ENCODE assay signal across 9 mouse cellular contexts in the genomic region with DNA sequence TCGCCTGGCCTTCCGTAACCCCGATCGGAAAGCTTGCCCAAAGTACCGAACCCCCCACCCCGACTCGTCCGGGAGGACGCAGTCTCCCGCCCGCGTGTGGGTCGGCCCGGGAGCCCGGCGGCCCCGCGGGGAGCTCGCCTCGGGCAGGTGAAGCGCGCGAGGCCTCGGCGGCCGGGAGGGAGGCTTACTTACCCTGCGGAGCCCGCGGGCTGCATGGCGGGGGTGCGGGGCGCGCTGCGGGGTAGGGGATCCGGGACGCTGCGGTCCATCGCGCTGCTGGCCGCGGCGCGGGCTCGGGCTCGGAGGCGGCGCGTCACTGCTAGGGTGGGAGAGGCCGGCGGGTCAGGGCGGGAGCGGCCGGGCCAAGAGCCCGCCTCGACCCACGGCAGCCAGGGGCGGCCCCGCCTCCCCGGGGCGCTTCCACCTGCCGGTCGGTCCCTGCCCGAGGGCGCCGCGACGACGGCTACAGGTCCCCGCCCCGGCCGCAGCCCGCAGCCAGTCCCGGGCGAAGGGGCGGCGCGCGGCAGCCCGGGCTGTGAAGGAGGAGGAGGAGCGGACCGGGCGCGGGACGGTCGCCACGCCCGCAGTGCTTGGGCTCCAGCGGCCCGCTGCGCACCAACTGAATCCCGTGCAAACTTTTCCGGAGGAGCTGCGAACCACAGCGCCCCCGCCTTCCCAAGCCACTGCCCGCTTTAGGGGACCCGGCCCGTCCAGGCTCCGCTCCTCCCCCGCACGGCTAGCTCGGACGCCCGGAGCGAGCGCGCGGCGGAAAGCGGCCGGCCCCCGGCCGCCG. TPM values are rescaled to one million over a fixed set of nuclear protein-coding genes. Genes with fewer than 3 reads are reported as not detected.
A peak's percentile ranks its signal among the peaks of the same experiment; 100 is the strongest.
DNase-seq lines count a peak whose midpoint lies in the region; ATAC-seq and TF ChIP-seq lines count a peak whose summit lies in the region.
"Had no signal": no experiment of that assay in that cellular context is flagged by ENCODE, and none has a peak within 500 bp of the region (broad histone marks: within the 10 kb centered on the region; RNA-seq: fewer than 3 reads in every experiment).

No protein-coding gene starts in this region.

- peak; percentile 82 for DNase-seq in 3T3-L1 (ENCODE audit: low read depth, low spot score)
- peak; percentile 69 for DNase-seq in forebrain, embryonic 10.5 days (ENCODE audit: extremely low spot score, low spot score)
- peak; percentile 91 for DNase-seq in kidney, postnatal 10 days
- peak; percentile 24 to 30 (median 26) for DNase-seq in liver, embryonic 14.5 days (ENCODE audit: low read depth in 3 of 3, low spot score in 3 of 3)
- DNase-seq in neural tube, embryonic 10.5 days (ENCODE audit: extremely low spot score, low spot score): peak; percentile 77

- peak overlapping the region; percentile 82 for H3K9ac ChIP-seq in heart, embryonic 15.5 days
- peak overlapping the region; percentile 18 for H3K9ac ChIP-seq in liver, embryonic 14.5 days (replicated peaks)
- peak overlapping the region; percentile 82 for H3K9ac ChIP-seq in stomach, embryonic 15.5 days

- peak overlapping the region; percentile 81 for H3K27ac ChIP-seq in bone marrow, adult 2 months (ENCODE audit: control insufficient read depth, insufficient read depth, low read depth, low read length, poor library complexity)
- peak overlapping the region; percentile 91 for H3K27ac ChIP-seq in forebrain, embryonic 10.5 days
- peak overlapping the region; percentile 96 for H3K27ac ChIP-seq in heart, embryonic 15.5 days
- H3K27ac ChIP-seq in liver, embryonic 14.5 days: no peak overlapping the region
- H3K27ac ChIP-seq in stomach, embryonic 15.5 days: peak overlapping the region; percentile 96

- H3K4me3 ChIP-seq in bone marrow, adult 2 months (replicated peaks; ENCODE audit: control insufficient read depth, low read depth, low read length): peak overlapping the region; percentile 67
- H3K4me3 ChIP-seq in forebrain, embryonic 10.5 days: peak overlapping the region; percentile 82
- H3K4me3 ChIP-seq in heart, embryonic 15.5 days: peak overlapping the region; percentile 78
- H3K4me3 ChIP-seq in liver, embryonic 14.5 days (ENCODE audit: insufficient read depth in 1 of 2, low read depth in 2 of 2, low read length in 2 of 2): peak overlapping the region; percentile 48 to 57
- peak overlapping the region; percentile 74 for H3K4me3 ChIP-seq in stomach, embryonic 15.5 days (replicated peaks)

- no peak for TF ChIP-seq CTCF in bone marrow, adult 2 months (IDR thresholded peaks at IDR 0.05; ENCODE audit: control insufficient read depth, insufficient read depth, low read length)
- TF ChIP-seq CTCF in liver, embryonic 14.5 days (IDR thresholded peaks at IDR 0.05; ENCODE audit: low read depth): no peak

- TF ChIP-seq EP300 in liver, embryonic 14.5 days (IDR thresholded peaks at IDR 0.05; ENCODE audit: low read depth): no peak

- no peaks in the 10 kb centered on the region for H3K36me3 ChIP-seq in forebrain, embryonic 10.5 days (replicated peaks)
- no peaks in the 10 kb centered on the region for H3K36me3 ChIP-seq in heart, embryonic 15.5 days
- no peaks in the 10 kb centered on the region for H3K36me3 ChIP-seq in liver, embryonic 14.5 days (replicated peaks; ENCODE audit: control insufficient read depth, insufficient read depth, low read depth)
- no peaks in the 10 kb centered on the region for H3K36me3 ChIP-seq in stomach, embryonic 15.5 days
- H3K36me3 ChIP-seq: G1E had no signal

- TF ChIP-seq POLR2A in bone marrow, adult 2 months (IDR thresholded peaks at IDR 0.05; ENCODE audit: borderline replicate concordance, control insufficient read depth, low read depth, low read length): no peak

- peaks cover 50% of the 10 kb centered on the region for H3K27me3 ChIP-seq in forebrain, embryonic 10.5 days (ENCODE audit: poor library complexity, severe bottlenecking)
- no peaks in the 10 kb centered on the region for H3K27me3 ChIP-seq in heart, embryonic 15.5 days
- peaks cover 23% of the 10 kb centered on the region for H3K27me3 ChIP-seq in liver, embryonic 14.5 days (ENCODE audit: control insufficient read depth, insufficient read depth, low read length)
- no peaks in the 10 kb centered on the region for H3K27me3 ChIP-seq in stomach, embryonic 15.5 days (replicated peaks)

- no peaks in the 10 kb centered on the region for H3K4me1 ChIP-seq in bone marrow, adult 2 months (ENCODE audit: control insufficient read depth, insufficient read depth, low read length)
- peaks cover 41% of the 10 kb centered on the region for H3K4me1 ChIP-seq in forebrain, embryonic 10.5 days
- peaks cover 4% of the 10 kb centered on the region; the same call in 1 of the 2 replicates for H3K4me1 ChIP-seq in heart, embryonic 15.5 days (replicated peaks)
- H3K4me1 ChIP-seq in liver, embryonic 14.5 days (replicated peaks; ENCODE audit: control insufficient read depth in 2 of 2, insufficient read depth in 2 of 2, low read length in 1 of 2): no peaks in the 10 kb centered on the region
- H3K4me1 ChIP-seq in stomach, embryonic 15.5 days: peaks cover 12% of the 10 kb centered on the region; the same call in 1 of the 2 replicates

- ATAC-seq in heart, embryonic 15.5 days (replicated peaks; ENCODE audit: insufficient number of reproducible peaks, insufficient read depth, low FRiP score, low read depth): peak; percentile 92
- ATAC-seq in liver, embryonic 14.5 days (ENCODE audit: insufficient read depth): peak; percentile 83
- ATAC-seq in stomach, embryonic 15.5 days (ENCODE audit: insufficient read depth, low FRiP score, low read depth): peak; percentile 92

- WGBS in bone marrow, adult 2 months: under 1% methylated on average over 114 of the region's 114 CpGs
- under 1% methylated on average over 109 of the region's 114 CpGs for WGBS in forebrain, embryonic 10.5 days
- WGBS in heart, embryonic 15.5 days: under 1% methylated on average over 102 of the region's 114 CpGs
- WGBS in liver, embryonic 14.5 days (ENCODE audit: insufficient replicate concordance): 1% methylated on average over 92 of the region's 114 CpGs
- WGBS in stomach, embryonic 15.5 days: under 1% methylated on average over 103 of the region's 114 CpGs

- peak overlapping the region; percentile 88 for H3K4me2 ChIP-seq in heart, embryonic 15.5 days
- peak overlapping the region; percentile 51 for H3K4me2 ChIP-seq in liver, embryonic 14.5 days (ENCODE audit: low read depth)
- peak overlapping the region; percentile 90 for H3K4me2 ChIP-seq in stomach, embryonic 15.5 days

- H3K9me3 ChIP-seq in forebrain, embryonic 10.5 days: no peaks in the 10 kb centered on the region
- H3K9me3 ChIP-seq in heart, embryonic 15.5 days (replicated peaks): no peaks in the 10 kb centered on the region
- no peaks in the 10 kb centered on the region for H3K9me3 ChIP-seq in liver, embryonic 14.5 days (ENCODE audit: control insufficient read depth, low read length)
- no peaks in the 10 kb centered on the region for H3K9me3 ChIP-seq in stomach, embryonic 15.5 days

RNA-seq across cellular contexts. Expression of a gene that starts 0.8 kb away (rescaled TPM):
- 1.4 and 6.3 TPM in 2 replicates for polyA plus RNA-seq in bone marrow, adult 2 months (2011; ENCODE audit: insufficient read depth, insufficient read length, low replicate concordance, missing spikeins)
- polyA plus RNA-seq in forebrain, embryonic 10.5 days (2016; fragmentation: Nextera tagmentation; extraction: Ambion mirVana): 3.5 and 3.6 TPM in 2 replicates
- polyA plus RNA-seq in heart, embryonic 15.5 days (2015; fragmentation: Nextera tagmentation; extraction: Ambion mirVana): 9.9 and 10.7 TPM in 2 replicates
- polyA plus RNA-seq in liver, embryonic 14.5 days (2012; rRNA removed): 2.1 and 2.6 TPM in 2 replicates
- polyA plus RNA-seq in liver, embryonic 14.5 days (2014; fragmentation: Nextera tagmentation; extraction: Ambion mirVana): 2.4 and 3.3 TPM in 2 replicates
- polyA plus RNA-seq in stomach, embryonic 15.5 days (2015; fragmentation: Nextera tagmentation; extraction: Ambion mirVana): 14.3 and 16.2 TPM in 2 replicates
- polyA plus RNA-seq: G1E had no signal

Comparison
In these comparisons a context has a peak if more than half of its experiments do, and no peak if none do; other contexts are left out.
1. DNase-seq: peak in every context shown above with its lines; median percentile 91 in kidney, postnatal 10 days; 82 in 3T3-L1; 77 in neural tube, embryonic 10.5 days; 69 in forebrain, embryonic 10.5 days; 26 in liver, embryonic 14.5 days.
2. H3K9ac ChIP-seq: peak in every context shown above with its lines; median percentile 82 in heart, embryonic 15.5 days; 82 in stomach, embryonic 15.5 days; 18 in liver, embryonic 14.5 days.